Mouse (Mus musculus) macrophage (primary cell): ENCODE results near the gene Rnf183. TPM values are rescaled to one million over a fixed set of nuclear protein-coding genes. Genes with fewer than 3 reads are reported as not detected.

Source experiments
- H3K27ac ChIP-seq: fragments of 350-480 bp; formaldehyde crosslinking; 2 replicates; pipeline ENCODE4 v1.9.0; 2021
- H3K36me3 ChIP-seq: fragments of 350-480 bp; formaldehyde crosslinking; 2 replicates; pipeline ENCODE4 v1.9.0; 2021; ENCODE audit errors: inconsistent target
- H3K4me3 ChIP-seq: fragments of 350-480 bp; formaldehyde crosslinking; 2 replicates; pipeline ENCODE4 v1.9.0; 2021; ENCODE audit errors: inconsistent target
- H3K79me2 ChIP-seq: fragments of 350-480 bp; formaldehyde crosslinking; 2 replicates; pipeline ENCODE4 v1.9.0; 2021; ENCODE audit errors: inconsistent target
- WGBS: methylation state at CpG from one replicate; pipeline ENCODE4 v1.1.7; 2026; ENCODE audit warnings: inconsistent platforms; ENCODE audit not compliant: missing documents; 5-methylcytosine and 5-hydroxymethylcytosine counted together
- polyA plus RNA-seq: library from polyadenylated mRNA; stranded (reverse); fragments of 250-400 nt; gene quantifications from 3 replicates; pipeline ENCODE4 v1.2.4, GENCODE M21; 2018; ENCODE audit warnings: inconsistent platforms

Gene Rnf183
- polyA plus RNA-seq, 1 experiment from 2014 or later: not detected

DNA sequence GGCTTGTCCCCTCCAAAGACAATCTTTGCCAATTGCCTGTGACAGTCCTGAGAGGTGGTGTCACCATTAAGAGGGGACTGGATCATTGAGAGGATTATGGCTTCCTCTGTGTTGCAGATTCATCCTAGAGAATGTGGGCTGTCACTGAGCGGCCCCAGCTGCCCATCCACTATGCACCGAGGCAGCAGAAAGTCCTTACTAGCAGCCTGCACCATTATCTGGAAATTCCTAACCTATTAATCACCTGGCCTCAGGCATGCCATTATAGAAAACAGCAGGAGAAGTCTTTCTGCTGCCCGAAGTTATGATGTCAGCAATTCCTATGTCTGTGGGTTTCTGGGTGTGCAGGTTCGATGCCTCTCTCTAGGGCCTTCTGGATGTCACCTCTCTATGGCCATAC lies 5.9 kb upstream of the Rnf183 start:
- no peaks in the 10 kb centered on the region for H3K79me2 ChIP-seq

GRCm38 (mm10) chr4:62440544-62440943 lies 5.5 kb upstream of the Rnf183 start:
- Histone ChIP-seq H3K27ac (no peak overlapping the region), H3K4me3 (no peak overlapping the region), H3K79me2 (no peaks in the 10 kb centered on the region), H3K36me3 (no peaks in the 10 kb centered on the region)
- whole genome bisulfite sequencing: 87% methylated on average over 3 of the region's 4 CpGs

More for the DNA sequence above, 5.9 kb upstream of the Rnf183 start:
- H3K4me3 ChIP-seq: no peak overlapping the region
- no peak overlapping the region for H3K27ac ChIP-seq
- H3K36me3 ChIP-seq: no peaks in the 10 kb centered on the region
- 93% methylated on average over 4 of the region's 4 CpGs for WGBS

GRCm38 (mm10) chr4:62439793-62440192 lies 4.7 kb upstream of the Rnf183 start:
- H3K4me3 ChIP-seq: no peak overlapping the region
- no peak overlapping the region for H3K27ac ChIP-seq
- no peaks in the 10 kb centered on the region for H3K36me3 ChIP-seq
- no peaks in the 10 kb centered on the region for H3K79me2 ChIP-seq
- WGBS: 31% methylated on average over 4 of the region's 4 CpGs

GRCm38 (mm10) chr4:62437871-62438270 lies 2.8 kb upstream of the Rnf183 start:
- H3K27ac ChIP-seq: no peak overlapping the region
- WGBS: 97% methylated on average over 7 of the region's 7 CpGs
- no peaks in the 10 kb centered on the region for H3K79me2 ChIP-seq
- no peak overlapping the region for H3K4me3 ChIP-seq
- H3K36me3 ChIP-seq: no peaks in the 10 kb centered on the region

DNA sequence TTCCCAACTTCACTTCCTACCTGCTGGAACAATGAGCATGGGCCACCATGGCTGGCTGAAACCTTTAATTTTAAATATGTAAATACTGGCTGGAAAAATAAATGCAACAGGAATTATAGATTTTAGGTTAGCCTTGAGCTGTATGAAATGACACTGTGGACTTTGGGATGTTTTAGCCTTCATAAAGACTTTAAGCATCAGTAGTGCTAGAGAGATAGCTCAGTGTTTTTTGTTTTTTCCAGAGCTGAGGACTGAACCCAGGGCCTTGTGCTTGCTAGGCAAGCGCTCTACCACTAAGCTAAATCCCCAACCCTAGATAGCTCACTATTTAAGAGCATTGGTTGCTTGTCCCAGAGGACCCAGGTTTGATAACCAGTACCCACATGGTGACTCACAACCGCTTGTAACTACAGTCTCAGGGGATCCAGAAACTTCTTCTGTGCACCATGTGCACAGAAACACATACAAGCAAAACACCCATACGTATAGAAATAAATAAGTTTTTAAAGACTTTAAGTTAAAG lies 2.3 kb upstream of the Rnf183 start:
- Histone ChIP-seq H3K27ac (no peak overlapping the region), H3K79me2 (no peaks in the 10 kb centered on the region), H3K4me3 (no peak overlapping the region), H3K36me3 (no peaks in the 10 kb centered on the region)
- 93% methylated on average over 3 of the region's 3 CpGs for WGBS

DNA sequence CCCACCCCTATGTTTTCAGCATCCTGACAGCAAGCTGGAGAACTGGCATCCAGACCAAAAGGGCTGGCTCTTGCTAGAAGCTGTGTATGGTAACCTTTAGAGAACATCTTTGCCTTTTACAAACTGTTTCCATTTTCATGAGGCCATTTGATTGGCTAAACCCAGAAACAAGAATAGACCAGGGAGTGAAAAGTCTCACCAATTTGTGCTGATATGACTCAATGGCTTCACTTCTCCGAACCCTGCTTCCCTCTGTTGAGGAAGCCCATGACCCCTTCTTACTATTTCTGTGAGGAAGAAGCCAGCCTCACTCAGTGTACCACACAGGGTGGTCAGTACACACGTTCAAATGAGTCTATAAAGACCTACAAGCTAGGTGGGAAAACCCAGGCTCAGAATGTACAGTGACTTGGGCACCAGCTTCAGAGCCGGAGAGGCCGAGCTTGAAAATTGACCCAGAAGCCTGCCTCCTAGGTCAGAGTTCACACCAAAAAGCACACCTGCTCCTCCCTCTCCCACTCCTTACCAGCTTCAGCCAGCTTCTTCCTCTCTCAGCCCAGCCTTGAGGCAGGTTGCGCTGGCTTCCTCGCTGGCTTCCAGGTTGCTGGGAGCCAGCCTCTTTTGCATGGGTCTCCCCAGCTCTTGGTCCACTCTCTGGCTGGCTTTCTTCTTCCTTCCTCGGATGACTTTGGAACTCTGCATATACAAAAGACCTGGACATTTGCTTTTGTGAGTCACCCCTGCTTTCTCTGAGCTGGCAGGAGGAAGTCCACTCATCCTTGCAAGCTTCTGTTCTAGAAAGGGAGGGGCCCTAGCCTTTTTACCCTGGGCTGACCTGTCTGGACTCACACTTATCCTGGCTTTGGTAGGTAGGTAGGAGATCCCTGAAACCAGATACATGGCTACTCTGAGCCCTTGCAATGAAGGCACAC lies 847 bp downstream of the Rnf183 start:
- Histone ChIP-seq H3K4me3 (no peak overlapping the region), H3K36me3 (no peaks in the 10 kb centered on the region)
- 69% methylated on average over 7 of the region's 7 CpGs for WGBS

DNA sequence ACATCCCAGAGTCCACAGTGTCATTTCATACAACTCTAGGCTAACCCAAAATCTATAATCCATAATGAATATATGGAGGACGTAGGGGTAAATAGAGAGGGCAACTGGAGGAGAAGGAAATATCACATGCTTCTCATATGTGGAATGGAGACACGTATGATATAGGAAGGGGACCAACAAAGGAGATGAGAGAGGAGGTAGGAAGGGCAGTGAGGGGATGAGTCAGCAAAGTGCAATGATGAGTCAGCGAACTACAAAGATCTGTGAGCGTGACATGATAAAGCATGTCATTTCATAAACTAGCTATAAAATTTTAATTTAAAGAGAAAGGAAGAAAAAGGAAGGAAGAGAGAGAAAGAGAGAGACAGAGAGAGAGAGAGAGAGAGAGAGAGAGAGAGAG lies 3.5 kb downstream of the Rnf183 start:
- H3K4me3 ChIP-seq: no peak overlapping the region
- 71% methylated on average over 4 of the region's 4 CpGs for WGBS
- no peaks in the 10 kb centered on the region for H3K36me3 ChIP-seq
- H3K27ac ChIP-seq: no peak overlapping the region
- no peaks in the 10 kb centered on the region for H3K79me2 ChIP-seq

More for the DNA sequence above, 847 bp downstream of the Rnf183 start:
- no peaks in the 10 kb centered on the region for H3K79me2 ChIP-seq
- H3K27ac ChIP-seq: no peak overlapping the region

GRCm38 (mm10) chr4:62430678-62431077 lies 4.4 kb downstream of the Rnf183 start:
- Histone ChIP-seq H3K4me3 (no peak overlapping the region), H3K27ac (no peak overlapping the region), H3K36me3 (no peaks in the 10 kb centered on the region), H3K79me2 (no peaks in the 10 kb centered on the region)

- WGBS: 86% methylated on average over 9 of the region's 9 CpGs
- H3K36me3 ChIP-seq: no peaks in the 10 kb centered on the region; the same call in 1 of the 2 replicates
- no peaks in the 10 kb centered on the region for H3K79me2 ChIP-seq
- no peak overlapping the region for H3K4me3 ChIP-seq
- no peak overlapping the region for H3K27ac ChIP-seq
These were observed 5.4 kb downstream of the Rnf183 start for GRCm38 (mm10) chr4:62429616-62430015.

GRCm38 (mm10) chr4:62427978-62428758 lies 6.9 kb downstream of the Rnf183 start:
- H3K27ac ChIP-seq: no peak overlapping the region
- H3K36me3 ChIP-seq: peaks cover 11% of the 10 kb centered on the region
- 80% methylated on average over 15 of the region's 17 CpGs for WGBS
- no peak overlapping the region for H3K4me3 ChIP-seq
- no peaks in the 10 kb centered on the region for H3K79me2 ChIP-seq

- H3K27ac ChIP-seq: no peak overlapping the region
- 100% methylated on average over 4 of the region's 4 CpGs for WGBS
- peaks cover 34% of the 10 kb centered on the region for H3K36me3 ChIP-seq
- no peaks in the 10 kb centered on the region for H3K79me2 ChIP-seq
- no peak overlapping the region for H3K4me3 ChIP-seq
These were observed 9.2 kb downstream of the Rnf183 start for GRCm38 (mm10) chr4:62425891-62426290.

DNA sequence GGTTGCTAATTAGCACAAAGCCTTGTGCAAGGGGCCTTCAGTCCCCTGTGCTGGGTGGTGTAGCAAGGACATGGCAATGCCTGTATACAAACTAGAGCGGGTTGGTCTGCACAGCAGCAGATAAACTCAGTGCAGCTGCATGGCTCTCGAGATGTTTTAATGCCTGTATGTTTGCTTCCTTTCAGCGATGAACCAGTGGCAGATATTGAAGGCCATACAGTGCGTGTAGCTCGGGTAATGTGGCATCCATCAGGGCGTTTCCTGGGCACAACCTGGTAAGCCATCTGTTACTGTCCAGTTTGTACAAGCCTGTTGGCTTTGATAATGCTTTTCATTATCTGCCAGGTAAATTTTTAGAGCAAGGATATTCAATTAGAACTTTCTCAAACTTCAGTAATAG lies 16.0 kb downstream of the Rnf183 start:
- Histone ChIP-seq H3K27ac (no peak overlapping the region), H3K79me2 (no peaks in the 10 kb centered on the region), H3K4me3 (no peak overlapping the region), H3K36me3 (peaks cover 100% of the 10 kb centered on the region)
- 88% methylated on average over 6 of the region's 6 CpGs for WGBS

GRCm38 (mm10) chr4:62418448-62418847 lies 16.6 kb downstream of the Rnf183 start:
- no peak overlapping the region for H3K4me3 ChIP-seq
- H3K36me3 ChIP-seq: peaks cover 100% of the 10 kb centered on the region
- H3K79me2 ChIP-seq: no peaks in the 10 kb centered on the region
- 92% methylated on average over 8 of the region's 8 CpGs for WGBS
- H3K27ac ChIP-seq: no peak overlapping the region

DNA sequence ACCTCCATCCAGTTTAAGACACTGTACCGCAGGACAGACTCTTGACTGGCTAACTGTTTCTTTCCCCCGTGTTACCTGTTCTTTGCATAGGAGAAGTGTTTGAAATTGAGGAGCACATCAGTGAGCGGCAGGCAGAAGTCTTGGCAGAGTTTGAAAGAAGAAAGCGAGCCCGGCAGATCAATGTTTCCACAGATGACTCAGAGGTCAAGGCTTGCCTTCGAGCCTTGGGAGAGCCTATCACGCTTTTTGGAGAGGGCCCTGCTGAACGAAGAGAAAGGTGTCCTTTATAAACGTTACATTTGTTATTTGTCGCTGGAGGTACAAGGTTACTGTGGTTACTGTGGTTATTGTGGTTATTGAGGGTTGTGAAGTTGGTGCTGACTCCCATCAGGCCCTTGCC lies 23.4 kb downstream of the Rnf183 start:
- Histone ChIP-seq H3K36me3 (peaks cover 52% of the 10 kb centered on the region), H3K27ac (no peak overlapping the region), H3K4me3 (no peak overlapping the region), H3K79me2 (peaks cover 56% of the 10 kb centered on the region)
- 69% methylated on average over 10 of the region's 10 CpGs for WGBS

GRCm38 (mm10) chr4:62410325-62410724 lies 24.7 kb downstream of the Rnf183 start:
- 92% methylated on average over 2 of the region's 2 CpGs for WGBS
- no peak overlapping the region for H3K4me3 ChIP-seq

More at GRCm38 (mm10) chr4:62410325-62410724, 24.7 kb downstream of the Rnf183 start:
- Histone ChIP-seq H3K79me2 (peaks cover 68% of the 10 kb centered on the region), H3K36me3 (peaks cover 39% of the 10 kb centered on the region), H3K27ac (no peak overlapping the region)
